Mouse (Mus musculus) activated CD4-positive, CD25-positive, alpha-beta regulatory T cell (primary cell): Measurements from ENCODE around the gene Kif7. TPM values are rescaled to one million over a fixed set of nuclear protein-coding genes. Genes with fewer than 3 reads are reported as not detected.

Source experiments
- polyA plus RNA-seq, 2 experiments: library from polyadenylated mRNA; unstranded; fragments of 100-300 nt; shearing (Covaris generic); gene quantifications; one replicate each; pipeline ENCODE4 v1.2.1; 2017

The Kif7 gene
- 1 to 10 TPM in 1 of 2 experiments, under 1 TPM in 1; 0.69 to 1.0 TPM for polyA plus RNA-seq

DNA sequence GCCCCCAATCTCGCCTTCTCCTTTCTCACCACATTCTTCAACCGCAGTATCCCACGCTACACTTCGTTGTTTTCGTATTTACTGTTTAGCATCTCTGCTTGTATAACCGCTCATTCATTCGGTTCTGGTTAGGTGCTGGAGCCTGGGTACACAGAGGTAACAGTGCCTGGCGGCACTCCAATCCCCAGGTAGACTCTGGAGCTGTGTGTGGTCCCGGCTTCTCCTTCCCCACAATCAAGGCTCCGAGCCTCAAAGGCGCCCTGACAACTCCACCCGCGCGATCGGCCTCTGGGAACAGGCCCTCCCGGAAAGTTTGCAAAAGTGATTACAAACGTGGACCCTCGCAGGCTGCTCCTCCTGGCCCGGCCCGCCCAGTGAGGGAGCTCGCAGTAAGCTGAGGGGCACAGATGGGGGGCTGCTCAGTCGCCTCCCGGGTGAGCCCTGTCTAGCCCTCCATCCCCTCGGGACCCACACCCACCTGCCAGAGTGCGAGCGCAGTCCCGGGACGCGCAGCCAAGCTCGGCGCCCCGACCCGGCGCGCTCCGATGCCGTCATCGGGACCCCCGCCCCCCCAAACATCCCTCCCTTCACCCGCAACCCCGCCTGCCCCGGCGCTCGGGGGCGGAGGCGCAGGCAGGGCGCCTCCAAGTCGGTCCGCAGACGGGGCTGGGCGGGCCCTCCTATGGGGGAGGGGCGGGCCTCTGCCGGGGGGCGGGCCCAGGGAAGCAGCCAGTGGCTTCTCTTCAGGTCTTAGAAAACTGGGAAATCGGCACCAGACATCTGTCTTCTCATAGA lies at the start of gene Kif7:
TSS of gene Kif7 (minus strand) at position 534 of the 795 bp plus-strand sequence.

DNA sequence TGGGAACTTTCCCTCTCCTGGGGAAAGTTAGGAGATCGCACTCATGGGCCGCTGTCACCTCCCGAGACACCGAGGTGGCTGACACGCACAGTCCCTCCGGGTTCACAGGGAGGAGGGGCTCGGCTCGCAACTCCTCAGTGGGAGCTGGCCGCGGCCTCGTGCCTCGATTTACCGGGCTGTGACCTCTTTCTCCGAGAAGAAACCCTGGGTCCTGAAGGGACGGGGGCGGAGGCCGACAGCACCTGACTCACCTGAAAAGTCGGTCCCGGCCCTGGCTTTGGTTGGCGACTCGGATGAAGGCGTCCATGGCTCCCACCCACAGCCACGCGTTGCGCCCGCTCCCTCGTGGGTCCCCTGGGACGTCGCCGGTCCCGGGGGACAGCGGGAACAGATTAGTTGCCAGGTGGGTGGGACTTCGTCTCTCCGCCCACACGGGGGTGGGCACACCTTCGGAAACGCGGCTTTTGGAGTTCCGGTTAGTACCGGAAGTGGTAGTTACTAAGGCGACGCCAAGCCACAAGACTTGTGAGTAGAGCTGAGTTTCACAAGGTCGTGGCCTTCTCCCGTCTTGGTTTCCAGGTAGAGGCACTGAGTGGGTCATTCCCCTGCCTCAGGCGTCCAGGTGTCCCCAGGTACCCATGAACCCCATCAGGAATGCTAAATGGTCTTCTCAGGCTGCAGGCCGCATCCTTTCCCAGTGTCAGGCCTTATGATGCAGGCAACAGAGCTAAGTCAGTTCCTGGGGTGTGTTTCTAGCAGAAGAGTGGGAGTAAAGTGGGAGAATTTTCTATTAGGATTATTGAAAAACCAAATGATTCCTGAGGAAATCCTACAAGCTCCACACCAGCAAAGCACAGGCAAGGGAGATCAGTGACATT lies 27.4 kb upstream of the Kif7 start, which contains the start of the genes Pex11a and Wdr93:
TSS of gene Pex11a (minus strand) at position 473 of the 878 bp plus-strand sequence.
TSS of gene Wdr93 (plus strand) at position 505 of the 878 bp plus-strand sequence.

DNA sequence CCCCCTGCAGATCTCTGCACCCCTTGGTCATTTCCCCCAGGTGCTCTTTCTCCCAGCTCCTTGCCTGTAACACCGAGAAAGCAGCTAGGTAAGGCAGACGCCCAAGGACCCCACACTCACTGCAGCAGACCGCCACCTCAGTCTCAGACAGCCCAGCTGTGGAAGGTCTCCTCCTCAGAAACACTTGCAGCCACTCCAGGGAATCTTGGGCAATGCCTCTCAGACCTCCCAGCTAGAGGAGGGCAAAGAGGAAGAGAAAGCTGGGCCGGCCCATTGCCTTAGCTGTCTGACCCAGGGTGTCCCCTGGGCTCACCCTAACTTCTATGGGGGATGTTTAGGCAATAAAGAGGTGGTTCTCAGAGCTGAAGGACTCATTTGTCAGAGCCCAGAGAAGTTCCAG lies 17.1 kb upstream of the Kif7 start, which contains the start of gene Plin1:
TSS of gene Plin1 (minus strand) at position 282 of the 400 bp plus-strand sequence.

DNA sequence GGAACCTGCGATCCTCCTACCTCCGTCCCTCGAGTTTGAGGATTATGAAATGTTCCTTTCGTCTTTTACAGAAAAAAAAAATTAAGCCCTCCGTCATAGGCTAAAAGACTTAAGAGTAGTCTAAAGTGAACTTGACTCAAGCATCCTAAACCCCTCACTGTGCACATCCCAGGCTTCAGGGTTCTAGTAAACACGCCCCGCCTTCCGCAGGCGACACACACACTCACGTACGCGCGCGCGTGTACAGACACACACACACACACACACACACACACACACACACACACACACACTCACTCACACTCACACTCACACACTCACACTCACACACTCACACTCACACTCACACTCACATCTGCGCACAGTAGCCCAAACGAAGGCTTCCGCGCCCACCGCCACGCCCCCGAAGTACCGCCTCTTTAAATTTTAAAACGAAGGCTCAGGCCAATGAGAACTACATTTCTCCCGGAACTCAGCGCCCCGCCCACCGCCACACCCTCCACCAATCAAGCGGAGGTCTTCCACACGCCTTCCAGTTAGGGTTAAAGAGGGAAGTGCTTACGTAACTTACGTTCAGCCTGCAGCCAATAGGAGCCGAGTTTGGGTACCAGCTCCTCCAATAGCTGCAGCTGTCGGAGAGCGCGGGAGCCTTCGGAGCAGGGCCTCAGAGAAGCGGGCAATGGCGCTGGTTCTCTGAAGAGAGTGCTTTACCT lies 55.8 kb downstream of the Kif7 start, which contains the start of gene Ticrr:
TSS of gene Ticrr (plus strand) at position 619 of the 713 bp plus-strand sequence.

Other genes with a start within 250 kb of the Kif7 start
- gene Polg, start 249.4 kb downstream of the Kif7 start, polyA plus RNA-seq, result 10 to 100 TPM; 71.8 to 91.3 TPM
- under 1 TPM in 1 of 2 experiments, not detected in 1; 0.41 TPM for gene Rhcg, start 98.1 kb downstream of the Kif7 start, polyA plus RNA-seq
- 1 to 10 TPM; 4.1 to 5.0 TPM for gene Ticrr, start 55.5 kb downstream of the Kif7 start, polyA plus RNA-seq
- gene Plin1, start 17.2 kb upstream of the Kif7 start, polyA plus RNA-seq, result under 1 TPM in 1 of 2 experiments, not detected in 1; 0.06 TPM
- gene Pex11a, start 27.4 kb upstream of the Kif7 start, polyA plus RNA-seq, result 1 to 10 TPM; 2.5 to 3.1 TPM
- under 1 TPM; 0.07 to 0.41 TPM for gene Wdr93, start 27.4 kb upstream of the Kif7 start, polyA plus RNA-seq
- not detected for gene Mesp1, start 78.1 kb upstream of the Kif7 start, polyA plus RNA-seq
- under 1 TPM in 1 of 2 experiments, not detected in 1; 0.13 TPM for gene Mesp2, start 95.0 kb upstream of the Kif7 start, polyA plus RNA-seq
- under 1 TPM in 1 of 2 experiments, not detected in 1; 0.38 TPM for gene Anpep, start 145.3 kb upstream of the Kif7 start, polyA plus RNA-seq
- gene Ap3s2, start 204.9 kb upstream of the Kif7 start, polyA plus RNA-seq, result 10 to 100 TPM; 23.5 to 26.9 TPM
- gene Arpin, start 219.6 kb upstream of the Kif7 start, polyA plus RNA-seq, result under 1 TPM; 0.20 to 0.59 TPM